Mouse (Mus musculus) midbrain, embryonic 12.5 days (tissue): ENCODE data around the gene Nos1. TPM values are rescaled to one million over a fixed set of nuclear protein-coding genes. Genes with fewer than 3 reads are reported as not detected.
A peak's percentile ranks its signal among the peaks of the same experiment; 100 is the strongest.

ENCODE experiments used
- ATAC-seq: fragments of 200-750 bp; cut with Nextera tagmentation; 2 replicates; pipeline ENCODE4 v1.8.0; 2017; ENCODE audit warnings: low read depth, moderate TSS enrichment, moderate library complexity; ENCODE audit not compliant: low FRiP score
- H3K27ac ChIP-seq: fragments of 300-500 bp; sonication (generic); replicated peaks from 2 replicates; pipeline ENCODE4 v1.5.1; 2016; ENCODE audit warnings: mild to moderate bottlenecking
- H3K27me3 ChIP-seq: fragments of 300-500 bp; sonication (generic); 2 replicates; pipeline ENCODE4 v1.6.1; 2016; ENCODE audit warnings: mild to moderate bottlenecking
- H3K36me3 ChIP-seq: fragments of 300-500 bp; sonication (generic); 2 replicates; pipeline ENCODE4 v1.6.1; 2016
- H3K4me1 ChIP-seq: fragments of 300-500 bp; sonication (generic); 2 replicates; pipeline ENCODE4 v1.6.1; 2016
- H3K4me2 ChIP-seq: fragments of 300-500 bp; sonication (generic); replicated peaks from 2 replicates; pipeline ENCODE4 v1.6.1; 2016; ENCODE audit warnings: mild to moderate bottlenecking, moderate library complexity
- H3K4me3 ChIP-seq: fragments of 300-500 bp; sonication (generic); 2 replicates; pipeline ENCODE4 v1.5.1; 2016; ENCODE audit warnings: mild to moderate bottlenecking
- H3K9ac ChIP-seq: fragments of 300-500 bp; sonication (generic); replicated peaks from 2 replicates; pipeline ENCODE4 v1.6.1; 2016; ENCODE audit warnings: mild to moderate bottlenecking, moderate library complexity
- H3K9me3 ChIP-seq: fragments of 300-500 bp; sonication (generic); 2 replicates; pipeline ENCODE4 v1.6.1; 2016; ENCODE audit warnings: mild to moderate bottlenecking
- WGBS: fragments of 180-500 bp; shearing (Covaris S2); methylation state at CpG from one replicate; pipeline ENCODE4 v1.1.7; 2016; 5-methylcytosine and 5-hydroxymethylcytosine counted together
- polyA plus RNA-seq: library from polyadenylated mRNA; unstranded; fragments of >200 nt; fragmentation: Nextera tagmentation; extraction: Ambion mirVana; gene quantifications from 2 replicates; pipeline ENCODE4 v1.2.1, GENCODE M21; 2016

Nos1 gene
- polyA plus RNA-seq, 1 experiment from 2014 or later, result 0.41 TPM

DNA sequence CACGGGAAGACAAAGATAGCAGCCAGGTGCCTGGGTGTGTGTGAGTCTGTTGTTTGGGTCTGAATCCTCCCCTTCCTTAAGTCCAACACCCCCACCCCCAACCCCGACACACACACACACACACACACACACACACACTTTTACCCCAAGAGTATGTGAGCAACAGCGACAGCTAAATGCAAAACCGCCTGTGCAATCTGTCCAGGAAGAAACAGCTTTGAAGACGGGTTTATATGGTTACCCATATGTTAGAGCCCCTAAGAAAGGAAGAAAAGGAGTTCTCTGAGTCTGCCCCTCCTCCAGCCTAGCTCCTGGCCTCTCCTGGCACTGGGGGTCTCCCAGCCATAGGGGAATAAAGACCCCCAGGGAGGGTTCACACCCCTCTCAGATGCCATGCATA, 60.2 kb downstream of the Nos1 start:
- Histone ChIP-seq H3K9ac (no peak overlapping the region), H3K4me1 (peaks cover 20% of the 10 kb centered on the region), H3K27me3 (peaks cover 87% of the 10 kb centered on the region), H3K4me3 (no peak overlapping the region), H3K36me3 (no peaks in the 10 kb centered on the region), H3K4me2 (no peak overlapping the region), H3K27ac (no peak overlapping the region), H3K9me3 (no peaks in the 10 kb centered on the region)
- 23% methylated on average over 5 of the region's 5 CpGs for WGBS
- no peak for ATAC-seq

DNA sequence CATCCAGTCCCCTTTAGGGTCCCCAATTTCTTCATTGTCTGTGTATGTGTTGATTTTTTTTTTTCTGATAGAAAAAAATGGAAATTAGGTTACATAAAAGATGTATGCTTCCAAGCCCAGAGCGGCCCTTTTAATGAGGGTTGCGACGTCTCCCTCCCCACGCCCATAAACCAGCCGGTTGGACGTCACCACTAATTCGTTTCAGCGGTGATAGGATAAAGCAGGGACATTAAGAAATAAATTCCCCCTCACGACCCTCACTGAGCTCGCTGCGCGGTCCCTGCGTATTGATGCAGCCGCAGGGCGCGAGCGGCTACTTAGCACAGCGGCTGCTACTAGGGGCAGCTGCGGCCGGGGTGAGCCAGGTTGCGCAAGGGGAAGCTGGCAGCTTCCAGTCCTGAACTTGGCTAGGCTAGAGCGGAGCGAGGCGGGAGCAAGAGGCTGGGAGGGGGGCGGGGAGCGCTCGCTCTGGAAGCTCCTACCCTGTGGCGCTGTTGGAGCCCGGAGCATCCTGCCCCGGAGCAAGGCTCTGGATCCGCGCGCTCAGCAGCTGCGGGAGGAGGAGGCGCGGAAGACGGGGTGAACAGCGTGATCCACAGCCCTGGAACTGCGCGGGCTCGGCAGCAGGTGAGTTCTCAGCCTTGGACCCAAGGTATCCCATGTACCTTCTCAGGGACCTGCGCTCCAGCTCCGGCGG, 61.0 kb downstream of the Nos1 start:
- 1% methylated on average over 44 of the region's 44 CpGs for WGBS
- Histone ChIP-seq H3K4me3 (peak overlapping the region; percentile 33), H3K36me3 (no peaks in the 10 kb centered on the region), H3K27me3 (peaks cover 92% of the 10 kb centered on the region), H3K9ac (0 out of 2 replicates have a peak overlapping the region, but pooled peaks have one; percentile 15), H3K4me1 (peaks cover 20% of the 10 kb centered on the region), H3K9me3 (no peaks in the 10 kb centered on the region), H3K4me2 (peak overlapping the region; percentile 57), H3K27ac (no peak overlapping the region)
- peak; percentile 58; the same call in 1 of the 2 replicates for ATAC-seq

DNA sequence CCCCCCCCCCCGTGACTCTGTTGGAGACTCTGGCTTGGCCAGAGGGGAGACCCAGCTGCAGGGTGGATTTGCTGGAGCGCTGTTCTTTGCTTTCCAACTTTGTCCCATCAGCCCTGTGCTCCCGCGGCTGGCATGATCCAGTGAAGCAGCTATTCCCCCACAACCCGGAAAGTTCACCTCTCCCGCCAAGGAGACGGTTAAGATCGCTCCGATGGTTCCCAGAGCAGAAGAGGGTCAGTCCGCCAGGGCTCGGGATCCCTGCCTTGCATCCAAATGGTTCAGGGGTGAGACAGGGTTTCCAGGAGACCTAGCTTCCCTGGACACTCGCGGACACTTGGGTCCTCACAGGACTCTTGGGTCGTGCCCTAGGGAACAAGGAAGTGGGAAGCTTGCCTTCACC, 61.9 kb downstream of the Nos1 start:
- Histone ChIP-seq H3K27me3 (peaks cover 87% of the 10 kb centered on the region), H3K4me3 (peak overlapping the region; percentile 33), H3K4me1 (peaks cover 17% of the 10 kb centered on the region), H3K36me3 (no peaks in the 10 kb centered on the region), H3K27ac (no peak overlapping the region), H3K4me2 (peak overlapping the region; percentile 57), H3K9ac (no peak overlapping the region), H3K9me3 (no peaks in the 10 kb centered on the region)
- ATAC-seq, result no peak
- 4% methylated on average over 14 of the region's 14 CpGs for WGBS

DNA sequence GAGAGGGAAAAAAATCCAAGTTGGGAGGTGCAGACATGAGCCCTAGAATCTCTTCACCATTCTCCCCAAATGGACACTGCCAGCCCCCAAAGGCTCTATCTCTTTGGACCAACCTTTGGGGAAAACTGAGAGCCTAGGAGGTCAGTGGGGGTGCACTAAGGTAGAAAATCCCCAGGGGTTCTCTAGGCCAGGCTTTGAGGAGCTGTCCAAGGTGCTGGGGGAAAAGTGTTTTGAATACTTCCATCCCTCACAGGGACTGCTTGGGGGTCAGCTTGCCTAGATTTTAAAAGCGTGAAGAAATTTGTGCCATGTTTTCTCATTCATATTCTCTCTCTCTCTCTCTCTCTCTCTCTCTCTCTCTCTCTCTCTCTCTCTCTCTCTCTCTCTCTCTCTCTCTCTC, 63.8 kb downstream of the Nos1 start:
- Histone ChIP-seq H3K9me3 (no peaks in the 10 kb centered on the region), H3K36me3 (no peaks in the 10 kb centered on the region), H3K4me2 (no peak overlapping the region), H3K27me3 (peaks cover 68% of the 10 kb centered on the region), H3K9ac (no peak overlapping the region), H3K4me3 (no peak overlapping the region), H3K27ac (no peak overlapping the region), H3K4me1 (peaks cover 15% of the 10 kb centered on the region)
- WGBS, result 35% methylated on average over 1 of the region's 1 CpGs
- ATAC-seq, result no peak

DNA sequence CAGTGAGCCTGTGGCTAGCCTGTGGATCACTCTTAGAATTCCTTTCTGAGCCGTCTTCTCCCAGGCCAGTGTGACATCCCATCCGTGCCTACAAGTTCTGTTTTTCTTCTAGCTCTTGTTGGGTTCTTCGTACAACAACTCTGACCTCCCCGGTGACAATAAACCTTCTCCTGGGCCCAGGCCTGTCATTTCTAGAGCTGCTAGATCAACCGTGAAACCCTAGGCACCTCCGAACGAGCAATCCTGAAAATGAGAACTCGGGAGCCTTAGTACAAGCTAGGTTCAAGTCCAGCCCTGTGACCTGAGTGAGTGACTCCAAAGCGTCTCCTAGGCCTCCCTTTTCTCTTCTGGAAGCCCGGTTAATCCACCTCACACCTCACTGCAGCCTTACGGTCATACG, 69.6 kb downstream of the Nos1 start:
- no peak overlapping the region for H3K27ac ChIP-seq
- no peak overlapping the region for H3K4me2 ChIP-seq
- peaks cover 9% of the 10 kb centered on the region for H3K27me3 ChIP-seq
- ATAC-seq, result no peak
- no peak overlapping the region for H3K4me3 ChIP-seq
- no peak overlapping the region for H3K9ac ChIP-seq
- WGBS, result 77% methylated on average over 12 of the region's 12 CpGs
- H3K9me3 ChIP-seq, result no peaks in the 10 kb centered on the region
- H3K36me3 ChIP-seq, result no peaks in the 10 kb centered on the region
- H3K4me1 ChIP-seq, result no peaks in the 10 kb centered on the region

DNA sequence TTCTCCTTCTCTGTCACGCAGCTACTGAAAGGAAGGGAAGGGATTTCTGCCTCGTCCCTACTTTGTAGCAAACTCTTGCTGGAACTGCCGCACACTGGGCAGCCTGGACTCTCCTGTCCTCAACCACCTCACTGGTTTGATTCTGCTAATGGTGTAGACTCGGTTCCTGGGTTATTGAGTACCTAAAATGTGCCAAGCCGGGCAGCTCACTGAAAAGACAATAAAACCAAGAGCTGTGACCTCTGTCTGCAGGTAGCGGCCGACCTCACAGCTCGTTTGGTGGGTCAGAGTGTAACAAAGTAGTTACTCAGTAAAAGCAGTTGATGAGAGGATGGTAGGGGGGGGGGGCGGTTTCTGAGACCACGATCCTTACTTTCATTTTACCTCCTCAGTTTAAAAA, 72.9 kb downstream of the Nos1 start:
- Histone ChIP-seq H3K9me3 (no peaks in the 10 kb centered on the region), H3K4me2 (no peak overlapping the region), H3K27ac (no peak overlapping the region), H3K9ac (no peak overlapping the region), H3K4me3 (no peak overlapping the region), H3K27me3 (no peaks in the 10 kb centered on the region), H3K36me3 (no peaks in the 10 kb centered on the region), H3K4me1 (no peaks in the 10 kb centered on the region)
- 78% methylated on average over 10 of the region's 10 CpGs for WGBS
- ATAC-seq, result no peak

DNA sequence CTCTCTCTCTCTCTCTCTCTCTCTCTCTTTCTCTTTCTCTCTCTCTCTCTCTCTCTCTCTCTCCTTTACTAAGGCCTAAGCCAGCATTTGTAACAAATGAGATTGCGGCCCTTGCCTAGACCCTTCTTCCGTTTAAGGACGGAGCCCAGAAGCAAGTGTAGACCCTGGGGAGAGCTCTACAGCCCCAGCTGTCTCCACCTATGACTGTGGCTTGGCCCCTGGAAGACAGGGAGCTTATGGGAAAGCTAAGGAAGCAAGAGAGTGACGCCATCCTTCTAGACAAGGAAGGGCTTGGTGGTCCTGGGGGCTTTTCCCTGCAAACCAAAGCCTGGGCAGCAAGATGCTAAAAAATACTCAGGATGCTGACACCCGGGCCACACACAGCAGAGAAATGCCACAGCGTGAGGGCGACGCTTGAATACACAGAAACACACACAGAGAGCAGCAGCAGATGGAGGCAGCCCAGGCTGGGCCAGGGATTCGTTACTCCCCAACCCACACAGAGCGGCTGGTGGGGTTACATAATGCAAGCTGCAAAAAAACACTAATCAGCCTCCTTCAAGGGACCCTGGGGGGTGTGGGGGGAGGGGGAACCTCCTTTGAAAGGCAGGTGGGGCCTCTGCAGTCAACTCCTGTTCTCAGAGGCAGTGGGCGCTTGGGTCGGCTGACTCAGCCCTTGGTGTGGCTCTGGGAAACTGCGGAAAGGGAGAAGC, 83.9 kb downstream of the Nos1 start:
- H3K27ac ChIP-seq, result peak overlapping the region; percentile 63

DNA sequence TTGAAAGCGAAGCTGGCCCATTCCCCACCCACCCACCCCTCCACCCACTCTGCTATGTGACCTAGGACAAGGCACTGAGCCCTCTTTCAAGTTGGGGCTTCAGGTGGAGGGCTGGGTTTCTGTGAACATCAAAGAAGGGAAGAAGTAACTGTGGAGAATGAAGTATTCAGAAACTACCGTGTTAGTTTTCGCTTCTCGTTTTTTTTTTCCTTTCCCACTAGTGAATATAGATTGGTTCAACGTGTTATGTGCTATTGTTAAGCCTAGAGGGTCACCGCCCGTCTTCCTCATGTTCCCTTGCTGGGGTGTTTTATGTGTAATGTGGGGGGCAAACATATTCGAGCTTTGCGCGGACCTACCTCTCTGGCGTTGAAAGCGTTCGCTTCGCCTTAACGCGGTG, 85.0 kb downstream of the Nos1 start:
- no peak overlapping the region for H3K4me3 ChIP-seq
- 68% methylated on average over 16 of the region's 16 CpGs for WGBS
- ATAC-seq, result no peak

More for the DNA sequence above, 83.9 kb downstream of the Nos1 start:
- Histone ChIP-seq H3K9ac (peak overlapping the region; percentile 15; the same call in 1 of the 2 replicates), H3K4me3 (no peak overlapping the region), H3K9me3 (no peaks in the 10 kb centered on the region), H3K4me1 (peaks cover 18% of the 10 kb centered on the region), H3K27me3 (peaks cover 4% of the 10 kb centered on the region), H3K4me2 (peak overlapping the region; percentile 22), H3K36me3 (no peaks in the 10 kb centered on the region)
- ATAC-seq, result peak; percentile 60
- 12% methylated on average over 12 of the region's 13 CpGs for WGBS

DNA sequence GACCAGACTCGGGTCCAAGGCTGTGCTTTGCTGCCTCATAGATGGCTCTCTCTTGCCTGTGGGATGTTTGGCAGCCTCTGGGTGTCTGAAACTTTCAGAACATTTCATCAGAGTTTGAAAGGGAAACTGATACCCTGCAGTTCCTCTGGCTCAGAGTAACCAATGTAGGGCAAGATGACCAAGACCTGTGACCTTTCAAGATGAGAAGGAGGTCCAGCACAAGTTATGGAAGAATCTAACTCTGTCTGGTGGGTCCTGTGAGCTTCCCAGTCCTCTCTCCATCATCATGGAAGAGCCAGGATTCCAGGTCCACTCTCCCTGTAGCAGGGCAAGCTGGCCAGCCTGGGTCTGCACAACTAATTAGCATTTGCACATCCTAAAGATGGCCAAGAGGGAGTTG, 90.8 kb downstream of the Nos1 start:
- no peak overlapping the region for H3K4me2 ChIP-seq
- 63% methylated on average over 1 of the region's 1 CpGs for WGBS

More for the DNA sequence above, 85.0 kb downstream of the Nos1 start:
- H3K9me3 ChIP-seq, result no peaks in the 10 kb centered on the region
- peaks cover 4% of the 10 kb centered on the region for H3K27me3 ChIP-seq
- no peak overlapping the region for H3K4me2 ChIP-seq
- H3K9ac ChIP-seq, result no peak overlapping the region
- H3K4me1 ChIP-seq, result peaks cover 16% of the 10 kb centered on the region
- H3K36me3 ChIP-seq, result no peaks in the 10 kb centered on the region
- H3K27ac ChIP-seq, result no peak overlapping the region

DNA sequence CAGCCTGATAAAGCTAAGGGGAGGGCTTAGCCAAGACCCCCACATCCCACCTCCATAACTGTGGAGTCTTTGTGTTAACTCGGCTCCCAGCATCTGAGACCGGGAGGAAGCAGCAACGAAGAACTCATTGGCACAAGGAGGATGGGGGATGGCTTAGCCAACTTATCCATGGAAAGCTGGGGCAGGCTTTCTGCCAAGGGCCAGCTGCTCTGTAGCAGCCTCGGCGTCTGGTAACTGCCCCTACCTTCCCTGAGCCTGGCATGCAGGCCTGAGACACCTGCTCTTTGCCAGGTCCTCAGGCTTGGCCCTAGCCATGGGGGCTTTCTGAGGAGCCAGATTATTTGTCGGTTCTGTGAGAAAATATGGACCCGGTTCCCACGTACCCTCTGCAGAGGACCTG, 93.0 kb downstream of the Nos1 start:
- no peaks in the 10 kb centered on the region for H3K27me3 ChIP-seq
- WGBS, result 91% methylated on average over 8 of the region's 8 CpGs
- no peak for ATAC-seq
- H3K9ac ChIP-seq, result no peak overlapping the region
- no peak overlapping the region for H3K4me3 ChIP-seq
- no peaks in the 10 kb centered on the region for H3K36me3 ChIP-seq
- H3K4me1 ChIP-seq, result no peaks in the 10 kb centered on the region
- no peak overlapping the region for H3K27ac ChIP-seq
- H3K9me3 ChIP-seq, result peaks cover 7% of the 10 kb centered on the region
- H3K4me2 ChIP-seq, result no peak overlapping the region

More for the DNA sequence above, 90.8 kb downstream of the Nos1 start:
- no peak overlapping the region for H3K27ac ChIP-seq
- H3K4me1 ChIP-seq, result no peaks in the 10 kb centered on the region
- no peak overlapping the region for H3K4me3 ChIP-seq
- H3K9ac ChIP-seq, result no peak overlapping the region
- H3K36me3 ChIP-seq, result no peaks in the 10 kb centered on the region
- no peak for ATAC-seq
- no peaks in the 10 kb centered on the region for H3K9me3 ChIP-seq
- no peaks in the 10 kb centered on the region; the same call in 1 of the 2 replicates for H3K27me3 ChIP-seq

DNA sequence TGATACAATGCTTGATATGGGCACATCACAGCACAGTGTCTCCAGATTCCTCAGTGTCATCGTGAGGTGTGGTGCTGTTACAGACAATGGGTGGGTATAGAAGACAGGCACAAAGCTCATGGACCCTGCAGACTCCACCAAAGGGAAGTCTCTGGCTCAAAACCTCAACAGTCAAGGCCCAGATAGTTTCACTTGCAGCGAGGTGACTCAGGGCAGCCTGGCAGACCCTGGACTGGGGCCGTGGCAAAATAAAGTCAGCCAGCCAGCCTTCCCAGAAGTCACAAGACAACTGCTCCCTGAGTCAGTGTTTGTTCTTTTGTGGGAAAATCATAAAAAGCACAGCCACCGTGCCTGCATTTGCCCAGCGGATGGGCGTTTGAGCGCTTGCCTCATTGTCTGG, 93.4 kb downstream of the Nos1 start:
- 79% methylated on average over 7 of the region's 7 CpGs for WGBS
- Histone ChIP-seq H3K4me3 (no peak overlapping the region), H3K9ac (no peak overlapping the region), H3K27ac (no peak overlapping the region), H3K4me2 (no peak overlapping the region), H3K27me3 (no peaks in the 10 kb centered on the region), H3K4me1 (no peaks in the 10 kb centered on the region), H3K36me3 (no peaks in the 10 kb centered on the region), H3K9me3 (peaks cover 7% of the 10 kb centered on the region)
- no peak for ATAC-seq

DNA sequence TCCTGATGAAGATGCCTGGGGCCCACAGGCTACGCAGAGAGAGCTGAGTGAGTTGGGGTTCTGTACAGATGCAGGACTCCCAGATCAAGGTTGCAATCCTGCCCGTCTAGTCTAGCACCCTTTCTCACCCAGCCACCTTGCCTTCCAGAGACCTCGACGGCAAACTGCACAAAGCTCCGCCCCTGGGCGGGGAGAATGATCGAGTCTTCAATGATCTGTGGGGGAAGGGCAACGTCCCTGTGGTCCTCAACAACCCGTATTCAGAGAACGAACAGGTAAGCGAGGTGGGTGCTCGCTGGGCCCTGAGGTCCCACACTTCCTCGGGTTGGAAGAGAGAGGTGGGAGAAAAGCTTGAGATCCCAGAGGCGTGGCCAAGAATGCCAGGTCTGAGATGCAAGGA, 98.3 kb downstream of the Nos1 start:
- Histone ChIP-seq H3K27me3 (no peaks in the 10 kb centered on the region), H3K4me2 (no peak overlapping the region), H3K36me3 (no peaks in the 10 kb centered on the region), H3K4me1 (no peaks in the 10 kb centered on the region), H3K9me3 (peaks cover 7% of the 10 kb centered on the region), H3K4me3 (no peak overlapping the region), H3K27ac (no peak overlapping the region), H3K9ac (no peak overlapping the region)
- no peak for ATAC-seq
- 42% methylated on average over 14 of the region's 14 CpGs for WGBS
